Mouse (Mus musculus): ENCODE measurements around the gene Washc3.

DNA sequence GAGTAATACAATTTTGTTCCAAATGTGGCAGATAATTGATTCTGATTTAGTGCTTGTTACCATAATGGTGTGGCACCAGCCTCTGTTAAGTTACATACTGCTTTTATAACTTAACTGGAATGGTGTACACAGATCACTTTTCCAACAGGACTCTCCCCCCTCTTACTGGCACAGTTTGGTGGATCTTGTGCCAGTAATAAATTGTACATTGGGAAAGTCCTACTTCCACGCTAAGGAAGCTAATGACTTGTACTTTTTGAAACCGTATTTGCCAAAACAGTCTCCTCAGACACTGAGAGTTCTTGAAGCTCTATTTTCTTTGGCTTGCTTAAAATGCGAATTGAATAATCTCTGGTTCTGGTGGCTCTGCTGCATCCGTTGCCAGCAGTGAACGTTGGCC lies 24.5 kb downstream of the Washc3 start:
- TF ChIP-seq EP300 (IDR thresholded peaks at IDR 0.05; ENCODE audit: low read depth) (no peak), CTCF (IDR thresholded peaks at IDR 0.05; ENCODE audit: low read depth) (no peak)

Data from heart, postnatal 0 days (tissue).